Mouse (Mus musculus): Measurements from ENCODE around the gene Olfr67. TPM values are rescaled to one million over a fixed set of nuclear protein-coding genes. Genes with fewer than 3 reads are reported as not detected.

The Olfr67 gene
- polyA plus RNA-seq, 1 experiment from 2014 or later = not detected

DNA sequence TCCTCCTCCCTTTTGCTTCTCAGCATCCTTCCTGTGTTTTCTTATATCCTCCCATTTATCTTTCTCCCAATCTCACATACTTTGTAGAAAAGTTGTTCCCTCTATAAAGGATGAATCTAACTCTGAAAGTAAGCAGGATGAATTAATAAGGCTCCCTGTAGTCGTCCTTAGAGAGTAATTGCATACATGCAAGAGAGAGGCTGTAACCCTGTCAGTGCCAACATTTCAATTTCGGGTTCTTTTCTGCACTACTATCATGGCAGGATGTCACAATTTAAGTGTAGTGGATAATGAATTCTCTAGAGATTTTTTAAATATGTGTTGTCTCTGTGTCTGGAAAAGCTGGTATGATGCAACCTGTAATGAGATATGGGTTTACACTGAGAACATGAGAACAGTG, 34.4 kb downstream of the Olfr67 start, which contains the start of gene Olfr630:
Gene Olfr630 (minus strand): TSS at position 101 of the 400 bp plus-strand sequence.
- no peak within 1 kb of the TSS for H3K27ac ChIP-seq (replicated peaks)
- ATAC-seq (ENCODE audit: low read depth) = no peak
- no peaks in the 10 kb centered on the region for H3K36me3 ChIP-seq
- no peak within 1 kb of the TSS for H3K4me3 ChIP-seq
- H3K9ac ChIP-seq = no peak within 1 kb of the TSS
- WGBS = 49% methylated on average over 2 of the region's 2 CpGs
- H3K4me2 ChIP-seq = no peak within 1 kb of the TSS
- H3K4me1 ChIP-seq (replicated peaks) = no peaks in the 10 kb centered on the region
- no peaks in the 10 kb centered on the region for H3K9me3 ChIP-seq
- no peaks in the 10 kb centered on the region for H3K27me3 ChIP-seq

DNA sequence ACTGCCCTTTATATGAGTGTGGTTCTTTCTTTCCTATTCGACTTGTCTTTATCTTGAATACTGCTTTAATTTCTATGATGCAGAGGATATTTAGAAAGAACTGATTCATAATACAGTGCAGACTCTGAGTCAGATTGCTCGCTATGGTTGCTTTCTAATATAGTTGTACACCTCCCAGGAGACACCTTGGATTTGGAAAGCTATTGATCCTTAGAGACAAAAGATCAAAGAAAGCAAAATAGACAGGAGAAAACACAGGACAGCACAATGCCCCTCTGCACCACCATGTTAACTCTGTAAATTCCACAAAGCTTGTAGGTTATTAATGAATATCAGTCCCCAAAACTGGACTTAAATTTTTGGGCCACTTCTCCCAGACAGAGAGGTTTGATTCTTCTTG, 46.8 kb downstream of the Olfr67 start, which contains the start of gene Olfr629:
Gene Olfr629 (minus strand): TSS at position 101 of the 400 bp plus-strand sequence.
- H3K4me3 ChIP-seq = no peak within 1 kb of the TSS
- no peaks in the 10 kb centered on the region for H3K36me3 ChIP-seq
- 0 out of 2 replicates have a peak, but pooled peaks cover 10% of the 10 kb centered on the region for H3K9me3 ChIP-seq
- H3K4me1 ChIP-seq (replicated peaks) = no peaks in the 10 kb centered on the region
- no peaks in the 10 kb centered on the region for H3K27me3 ChIP-seq
- no peak within 1 kb of the TSS for H3K4me2 ChIP-seq
- H3K9ac ChIP-seq = no peak within 1 kb of the TSS
- no peak within 1 kb of the TSS for H3K27ac ChIP-seq (replicated peaks)
- 81% methylated on average over 2 of the region's 2 CpGs for WGBS
- ATAC-seq (ENCODE audit: low read depth) = no peak

Other genes starting within 250 kb of the Olfr67 start
- gene Olfr612, start 249.1 kb downstream of the Olfr67 start, polyA plus RNA-seq (2015; fragmentation: Nextera tagmentation; extraction: Ambion mirVana) = not detected in 2 replicates
- not detected in 2 replicates for gene Olfr613, start 243.7 kb downstream of the Olfr67 start, polyA plus RNA-seq (2015; fragmentation: Nextera tagmentation; extraction: Ambion mirVana)
- gene Olfr615, start 235.7 kb downstream of the Olfr67 start, polyA plus RNA-seq (2015; fragmentation: Nextera tagmentation; extraction: Ambion mirVana) = not detected in 2 replicates
- not detected in 2 replicates for gene Olfr616, start 222.7 kb downstream of the Olfr67 start, polyA plus RNA-seq (2015; fragmentation: Nextera tagmentation; extraction: Ambion mirVana)
- not detected in 2 replicates for gene Olfr617, start 218.8 kb downstream of the Olfr67 start, polyA plus RNA-seq (2015; fragmentation: Nextera tagmentation; extraction: Ambion mirVana)
- not detected in 2 replicates for gene Olfr618, start 201.7 kb downstream of the Olfr67 start, polyA plus RNA-seq (2015; fragmentation: Nextera tagmentation; extraction: Ambion mirVana)
- not detected in 2 replicates for gene Olfr619, start 191.2 kb downstream of the Olfr67 start, polyA plus RNA-seq (2015; fragmentation: Nextera tagmentation; extraction: Ambion mirVana)
- gene Olfr620, start 179.3 kb downstream of the Olfr67 start, polyA plus RNA-seq (2015; fragmentation: Nextera tagmentation; extraction: Ambion mirVana) = not detected in 2 replicates
- gene Olfr622, start 149.1 kb downstream of the Olfr67 start, polyA plus RNA-seq (2015; fragmentation: Nextera tagmentation; extraction: Ambion mirVana) = not detected in 2 replicates
- not detected in 2 replicates for gene Olfr623, start 128.1 kb downstream of the Olfr67 start, polyA plus RNA-seq (2015; fragmentation: Nextera tagmentation; extraction: Ambion mirVana)
- 0.03 TPM in 1 of 2 replicates, not detected in the other for gene Olfr624, start 120.6 kb downstream of the Olfr67 start, polyA plus RNA-seq (2015; fragmentation: Nextera tagmentation; extraction: Ambion mirVana)
- not detected in 2 replicates for gene Olfr625-ps1, start 109.1 kb downstream of the Olfr67 start, polyA plus RNA-seq (2015; fragmentation: Nextera tagmentation; extraction: Ambion mirVana)
- not detected in 2 replicates for gene Olfr243, start 77.2 kb downstream of the Olfr67 start, polyA plus RNA-seq (2015; fragmentation: Nextera tagmentation; extraction: Ambion mirVana)
- gene Olfr628, start 61.4 kb downstream of the Olfr67 start, polyA plus RNA-seq (2015; fragmentation: Nextera tagmentation; extraction: Ambion mirVana) = not detected in 2 replicates
- gene Olfr629, start 46.9 kb downstream of the Olfr67 start, polyA plus RNA-seq (2015; fragmentation: Nextera tagmentation; extraction: Ambion mirVana) = not detected in 2 replicates
- not detected in 2 replicates for gene Olfr630, start 34.5 kb downstream of the Olfr67 start, polyA plus RNA-seq (2015; fragmentation: Nextera tagmentation; extraction: Ambion mirVana)
- not detected in 2 replicates for gene Olfr69, start 20.2 kb downstream of the Olfr67 start, polyA plus RNA-seq (2015; fragmentation: Nextera tagmentation; extraction: Ambion mirVana)
- gene Olfr68, start 12.1 kb downstream of the Olfr67 start, polyA plus RNA-seq (2015; fragmentation: Nextera tagmentation; extraction: Ambion mirVana) = not detected in 2 replicates
- gene Hbb-bt, start 22.2 kb upstream of the Olfr67 start, polyA plus RNA-seq (2015; fragmentation: Nextera tagmentation; extraction: Ambion mirVana) = 1,029 and 1,038 TPM in 2 replicates
- 1,894 and 2,140 TPM in 2 replicates for gene Hbb-bs, start 36.3 kb upstream of the Olfr67 start, polyA plus RNA-seq (2015; fragmentation: Nextera tagmentation; extraction: Ambion mirVana)
- not detected in 2 replicates for gene Hbb-bh2, start 48.7 kb upstream of the Olfr67 start, polyA plus RNA-seq (2015; fragmentation: Nextera tagmentation; extraction: Ambion mirVana)
- 31.8 and 57.0 TPM in 2 replicates for gene Hbb-bh1, start 51.3 kb upstream of the Olfr67 start, polyA plus RNA-seq (2015; fragmentation: Nextera tagmentation; extraction: Ambion mirVana)
- 3,874 and 4,036 TPM in 2 replicates for gene Hbb-y, start 61.4 kb upstream of the Olfr67 start, polyA plus RNA-seq (2015; fragmentation: Nextera tagmentation; extraction: Ambion mirVana)
- gene Olfr66, start 94.4 kb upstream of the Olfr67 start, polyA plus RNA-seq (2015; fragmentation: Nextera tagmentation; extraction: Ambion mirVana) = not detected in 2 replicates
- gene Olfr64, start 102.7 kb upstream of the Olfr67 start, polyA plus RNA-seq (2015; fragmentation: Nextera tagmentation; extraction: Ambion mirVana) = not detected in 2 replicates
- gene Olfr65, start 111.7 kb upstream of the Olfr67 start, polyA plus RNA-seq (2015; fragmentation: Nextera tagmentation; extraction: Ambion mirVana) = not detected in 2 replicates
- gene Olfr631, start 137.0 kb upstream of the Olfr67 start, polyA plus RNA-seq (2015; fragmentation: Nextera tagmentation; extraction: Ambion mirVana) = not detected in 2 replicates
- gene Olfr632, start 142.5 kb upstream of the Olfr67 start, polyA plus RNA-seq (2015; fragmentation: Nextera tagmentation; extraction: Ambion mirVana) = 0.08 TPM in 1 of 2 replicates, not detected in the other
- gene Olfr633, start 152.6 kb upstream of the Olfr67 start, polyA plus RNA-seq (2015; fragmentation: Nextera tagmentation; extraction: Ambion mirVana) = not detected in 2 replicates
- not detected in 2 replicates for gene Olfr635, start 179.3 kb upstream of the Olfr67 start, polyA plus RNA-seq (2015; fragmentation: Nextera tagmentation; extraction: Ambion mirVana)
- not detected in 2 replicates for gene Olfr638, start 206.9 kb upstream of the Olfr67 start, polyA plus RNA-seq (2015; fragmentation: Nextera tagmentation; extraction: Ambion mirVana)
- gene Olfr639, start 225.5 kb upstream of the Olfr67 start, polyA plus RNA-seq (2015; fragmentation: Nextera tagmentation; extraction: Ambion mirVana) = not detected in 2 replicates
- not detected in 2 replicates for gene Olfr640, start 233.8 kb upstream of the Olfr67 start, polyA plus RNA-seq (2015; fragmentation: Nextera tagmentation; extraction: Ambion mirVana)
- not detected in 2 replicates for gene Olfr641, start 243.6 kb upstream of the Olfr67 start, polyA plus RNA-seq (2015; fragmentation: Nextera tagmentation; extraction: Ambion mirVana)

All from neural tube, embryonic 13.5 days (tissue).